Mouse (Mus musculus): Measurements from ENCODE around the gene Prkcb.

DNA sequence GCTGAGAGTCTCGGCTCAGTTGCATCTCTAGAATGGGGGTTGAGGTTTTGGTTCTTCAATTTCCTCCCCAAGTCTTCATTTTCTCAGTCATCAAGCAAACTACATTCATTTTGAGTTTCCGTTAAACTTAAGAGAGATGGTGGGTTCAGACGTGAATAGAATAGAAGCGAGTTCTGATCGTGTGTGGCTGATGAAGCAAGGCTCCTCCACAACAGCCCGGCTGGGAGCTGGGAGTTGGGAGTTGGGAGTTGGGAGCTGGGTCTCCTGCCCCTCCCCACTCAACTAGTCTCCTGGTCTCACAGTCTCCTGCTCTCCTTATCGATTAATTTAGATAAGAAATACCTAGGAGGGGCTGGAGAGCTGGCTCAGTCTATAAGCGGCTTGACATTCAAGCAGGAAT is 44.0 kb upstream of the Prkcb start:
- no peak for TF ChIP-seq CTCF (IDR thresholded peaks at IDR 0.05; ENCODE audit: borderline replicate concordance, insufficient read depth, low read length)
- no peak for TF ChIP-seq POLR2A (IDR thresholded peaks at IDR 0.05; ENCODE audit: low read depth, low read length)

Data from embryonic fibroblast, embryonic 13.5 days (primary cell).